Mouse (Mus musculus) spleen, adult 12 weeks (tissue): ENCODE measurements around the gene Hspb7.

Experiments used
- DNase-seq: peaks from one replicate; pipeline ENCODE4 v3.0.0; 2022; ENCODE audit warnings: low spot score

Gene Hspb7

GRCm38 (mm10) chr4:141420192-141420829, at the start of gene Hspb7:
Hspb7 (plus strand) TSS chr4:141420779.
- DNase-seq = no peak

GRCm38 (mm10) chr4:141372426-141372825, 48.2 kb upstream of the Hspb7 start:
- no peak for DNase-seq

- DNase-seq = no peak
Observed at GRCm38 (mm10) chr4:141379674-141380073, 40.9 kb upstream of the Hspb7 start.

DNA sequence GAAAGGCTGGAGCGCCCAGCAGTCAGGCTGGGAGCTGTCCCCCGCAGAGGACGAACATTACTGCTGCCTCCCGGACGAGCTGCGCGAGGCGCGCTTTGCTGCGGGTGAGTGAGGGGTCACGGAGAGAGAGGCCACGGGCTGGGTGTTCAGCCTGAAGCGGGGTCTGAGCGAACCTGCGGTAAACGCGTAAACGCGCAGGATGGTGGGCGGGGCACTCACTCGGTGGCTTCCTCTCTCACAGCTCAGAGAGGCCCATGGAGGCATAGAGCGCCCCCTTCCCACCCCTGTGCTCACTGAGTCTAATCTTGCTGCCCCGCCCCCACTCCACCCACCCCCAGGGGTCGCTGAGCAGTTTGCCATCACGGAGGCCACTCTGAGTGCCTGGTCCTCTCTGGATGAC, 38.2 kb upstream of the Hspb7 start:
- DNase-seq = no peak

DNA sequence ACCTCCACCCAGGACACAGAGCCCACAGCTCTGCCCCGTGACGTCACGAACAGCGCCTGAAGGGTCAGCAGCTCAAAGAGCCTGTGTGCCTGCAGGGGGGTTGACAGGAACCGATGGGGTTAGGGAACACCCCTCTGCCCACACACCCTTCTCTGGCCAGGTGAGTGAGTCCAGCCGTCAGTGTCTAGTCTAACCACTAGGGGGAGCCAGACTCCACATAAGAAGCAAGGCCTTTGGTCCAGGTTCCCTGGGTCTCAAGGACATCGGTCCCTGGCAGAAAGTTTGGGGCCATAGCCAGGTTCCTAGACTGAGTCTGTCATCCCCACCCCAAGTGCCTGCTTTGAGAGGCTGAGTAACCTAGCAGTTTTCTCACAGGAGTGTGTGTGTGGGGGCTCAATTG, 35.3 kb upstream of the Hspb7 start:
- peak; percentile 23 for DNase-seq

- no peak for DNase-seq
Observed at GRCm38 (mm10) chr4:141386150-141386549, 34.4 kb upstream of the Hspb7 start.

DNA sequence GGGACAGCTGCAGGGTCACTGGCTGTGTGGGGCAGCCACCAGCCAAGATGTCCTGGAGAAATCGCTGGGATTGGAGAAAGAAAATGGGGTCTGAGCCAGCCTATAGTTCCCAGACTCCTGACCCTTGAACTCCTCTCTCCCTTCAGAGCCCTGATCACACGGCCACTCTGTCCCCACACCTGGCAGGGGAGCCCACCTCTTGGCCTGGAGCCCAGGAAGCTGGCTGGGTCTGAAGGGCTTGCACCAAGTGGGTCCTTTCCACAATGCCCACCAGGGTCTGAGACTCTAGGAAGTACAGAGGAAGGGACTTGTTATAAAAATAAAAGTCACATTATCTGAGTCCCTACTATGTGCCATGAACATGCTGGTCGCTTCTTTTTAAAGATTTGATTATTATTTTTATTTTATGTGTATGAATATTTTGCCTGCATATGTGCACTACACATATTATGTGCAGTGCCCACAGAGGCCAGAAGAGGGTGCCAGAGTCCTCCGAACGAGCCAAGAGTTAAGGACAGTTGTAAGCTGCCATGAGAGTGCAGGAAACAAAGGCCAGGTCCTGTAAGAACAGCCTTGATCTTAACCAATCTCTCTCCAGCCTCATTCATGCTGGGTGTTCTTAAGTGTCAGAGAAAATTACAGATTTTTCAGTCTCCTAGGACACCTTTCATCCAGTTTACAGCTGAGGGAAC, 33.3 kb upstream of the Hspb7 start:
- DNase-seq = peak; percentile 63

DNA sequence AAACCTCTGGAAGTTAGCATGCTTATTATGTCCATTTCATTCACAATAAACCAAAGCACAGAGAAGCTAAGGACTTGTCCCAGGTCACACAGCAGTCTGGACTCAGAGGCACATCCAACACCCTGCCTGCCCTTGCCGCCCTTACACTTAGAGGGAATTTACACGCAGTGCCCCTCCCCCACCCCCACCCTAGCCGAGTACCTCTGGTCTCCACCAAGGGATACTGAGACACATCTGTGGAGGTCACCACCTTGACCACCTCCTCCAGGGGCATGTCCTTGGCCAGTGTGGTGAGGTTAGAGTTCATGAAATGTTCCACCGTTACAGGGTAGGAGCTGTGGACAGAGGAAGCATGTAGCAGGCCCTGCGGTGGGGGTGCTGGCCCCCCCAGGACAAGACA, 32.6 kb upstream of the Hspb7 start:
- no peak for DNase-seq

GRCm38 (mm10) chr4:141389366-141390150, 31.0 kb upstream of the Hspb7 start:
- no peak for DNase-seq

- no peak for DNase-seq
Observed at GRCm38 (mm10) chr4:141391293-141391692, 29.3 kb upstream of the Hspb7 start.

GRCm38 (mm10) chr4:141394751-141395150, 25.8 kb upstream of the Hspb7 start:
- DNase-seq = no peak

- no peak for DNase-seq
Observed at GRCm38 (mm10) chr4:141397861-141398260, 22.7 kb upstream of the Hspb7 start.

GRCm38 (mm10) chr4:141398545-141398944, 22.0 kb upstream of the Hspb7 start, which contains the start of gene Clcnka:
Clcnka (minus strand) TSS chr4:141398724.
- no peak for DNase-seq

DNA sequence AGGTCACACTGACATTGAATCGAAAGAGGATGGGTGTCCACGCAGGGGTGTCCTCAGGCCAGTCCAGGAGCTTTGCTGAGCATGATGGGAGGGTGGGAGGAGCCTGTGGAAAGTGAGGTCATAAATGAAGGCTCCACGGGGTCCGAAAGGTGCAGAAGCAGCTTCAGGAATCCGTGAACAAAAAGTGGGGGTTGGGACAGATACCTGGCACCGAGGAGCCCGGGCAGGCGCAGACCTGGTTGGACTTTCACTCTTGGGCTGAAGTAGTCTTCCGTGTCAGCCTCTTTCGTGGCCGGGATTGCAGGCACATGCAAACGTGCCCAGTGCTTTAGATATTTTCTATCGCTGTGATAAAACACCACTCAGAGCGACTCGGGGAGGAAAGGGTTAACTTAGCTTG, 20.4 kb upstream of the Hspb7 start:
- DNase-seq = no peak

DNA sequence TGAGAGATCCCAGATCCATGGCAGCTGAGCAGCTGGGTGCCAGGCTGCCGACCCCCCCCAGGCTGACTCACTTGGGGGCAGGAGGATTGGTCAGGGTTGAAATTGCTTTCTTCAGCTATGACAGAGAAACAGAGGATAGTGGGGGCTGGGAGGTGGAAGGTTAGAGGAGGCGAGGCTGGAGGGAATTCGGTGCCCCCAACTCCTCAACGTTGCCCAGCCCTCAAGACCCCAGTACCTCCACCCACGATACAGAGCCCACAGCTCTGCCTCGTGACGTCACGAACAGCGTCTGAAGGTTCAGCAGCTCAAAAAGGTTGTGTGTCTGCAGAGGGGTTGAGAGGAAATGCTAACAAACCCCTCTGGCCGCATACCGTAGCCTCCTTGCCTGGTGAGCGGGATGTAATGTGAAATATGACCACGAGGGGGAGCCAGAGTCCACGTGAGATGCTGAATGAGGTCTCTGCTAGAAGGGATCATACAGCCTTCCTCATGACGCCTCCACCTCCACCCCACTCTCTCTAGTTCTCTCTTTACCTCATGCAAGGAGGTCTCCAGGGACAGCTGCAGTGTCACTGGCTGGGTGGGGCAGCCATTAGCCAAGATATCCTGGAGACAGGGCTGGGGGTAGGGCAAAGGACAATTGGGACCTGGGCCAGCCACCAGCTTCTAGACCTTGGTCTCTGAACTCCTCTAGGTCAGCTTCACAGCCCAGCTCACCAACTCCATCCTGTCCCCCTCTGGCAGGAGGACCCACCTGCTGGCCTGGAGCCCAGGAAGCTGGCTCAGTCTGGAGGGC, 15.9 kb upstream of the Hspb7 start:
- DNase-seq = peak; percentile 69

DNA sequence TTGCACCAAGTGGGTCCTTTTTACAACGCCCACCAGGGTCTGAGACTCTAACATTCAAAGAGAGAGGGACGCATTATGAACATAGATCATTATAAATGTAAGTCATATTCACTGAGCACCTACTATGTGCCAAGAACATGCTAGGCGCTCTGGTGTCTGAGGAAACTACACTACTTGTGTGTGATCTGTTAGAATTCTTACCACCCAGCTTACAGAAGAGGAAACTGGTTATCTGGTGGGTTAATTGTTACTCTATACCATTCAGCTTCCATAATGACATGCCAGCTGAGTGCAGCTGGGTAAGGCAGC, 15.3 kb upstream of the Hspb7 start:
- no peak for DNase-seq

DNA sequence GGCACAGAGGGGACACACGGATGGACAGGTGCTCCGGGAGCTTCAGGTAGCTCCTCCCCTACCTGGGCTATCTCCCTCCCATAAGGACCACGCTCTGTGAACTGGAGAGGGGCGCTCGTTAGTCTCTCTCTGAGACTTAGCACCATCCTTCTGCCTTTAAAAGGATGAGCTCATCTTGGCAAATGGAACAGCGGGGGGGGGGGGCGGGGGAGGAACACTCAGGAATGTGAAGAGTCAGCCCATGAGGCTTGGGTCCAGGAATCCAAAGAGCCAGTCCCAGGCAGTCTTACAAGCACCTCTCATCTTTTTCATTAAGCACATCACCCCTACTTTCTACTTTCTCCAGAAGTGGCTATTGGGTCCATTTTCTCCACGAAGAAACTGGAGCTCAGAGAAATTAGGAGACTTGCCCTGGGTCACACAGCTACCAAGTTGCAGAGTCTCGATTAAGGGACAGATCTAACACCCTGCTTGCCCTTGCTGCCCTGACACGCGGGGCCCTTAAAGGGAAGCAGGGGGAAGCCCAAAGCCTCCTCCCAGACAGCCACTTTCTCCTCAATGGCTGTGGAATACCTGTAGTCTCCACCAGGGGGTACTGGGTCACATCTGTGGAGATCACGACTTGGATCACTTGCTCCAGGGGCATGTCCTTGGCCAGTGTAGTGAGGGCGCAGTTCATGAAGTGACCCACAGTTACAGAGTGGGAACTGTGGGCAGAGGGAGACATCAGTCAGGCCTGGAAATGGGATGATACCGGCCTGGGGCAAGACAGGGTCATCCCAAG, 13.9 kb upstream of the Hspb7 start:
- no peak for DNase-seq

GRCm38 (mm10) chr4:141408577-141408976, 12.0 kb upstream of the Hspb7 start:
- DNase-seq = no peak

DNA sequence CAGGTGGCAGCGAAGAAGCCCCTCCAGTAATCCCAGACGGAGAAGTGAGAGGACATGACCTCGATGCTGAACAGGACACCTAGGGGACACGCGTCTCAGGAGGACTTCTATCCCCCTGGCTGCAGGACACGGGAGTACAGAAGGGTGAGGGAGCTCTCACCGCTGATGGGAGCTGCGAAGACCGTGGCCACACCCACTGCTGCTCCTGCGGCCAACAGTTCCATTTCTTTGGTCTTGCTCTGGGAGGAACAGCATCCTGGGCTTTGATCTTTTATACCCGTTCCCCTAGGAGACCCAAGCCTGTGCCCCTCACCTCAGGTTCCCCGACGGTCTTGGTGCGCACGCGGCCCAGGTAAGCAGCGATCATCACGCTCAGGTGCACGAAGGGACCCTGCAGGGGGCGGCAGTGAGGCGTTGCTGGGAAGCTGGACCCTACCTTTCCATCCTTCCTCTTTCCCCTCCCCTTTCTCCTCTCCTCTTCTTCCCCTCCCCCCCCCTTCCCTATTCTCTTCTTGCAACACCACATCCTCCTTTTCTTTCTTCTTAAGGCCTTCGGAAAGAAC, 9.1 kb upstream of the Hspb7 start:
- DNase-seq = no peak

GRCm38 (mm10) chr4:141415924-141416323, 4.7 kb upstream of the Hspb7 start, which contains the start of gene Clcnkb:
Clcnkb (minus strand) TSS chr4:141416014.
- DNase-seq = no peak
